Mouse (Mus musculus) midbrain, embryonic 10.5 days (tissue): Measurements from ENCODE around the gene Vps11. TPM values are rescaled to one million over a fixed set of nuclear protein-coding genes. Genes with fewer than 3 reads are reported as not detected.
A peak's percentile ranks its signal among the peaks of the same experiment; 100 is the strongest.
"Not testable (repeated sequence)": the region's sequence is repeated elsewhere in the genome, so short reads cannot be mapped to it uniquely, and the experiment has no call there.

Experiments used
- DNase-seq: peaks from one replicate; pipeline ENCODE4 v3.0.0-alpha.2; 2017; ENCODE audit warnings: low spot score
- H3K27ac ChIP-seq: fragments of 300-500 bp; sonication (generic); replicated peaks from 2 replicates; pipeline ENCODE4 v1.5.1; 2016; ENCODE audit warnings: mild to moderate bottlenecking
- H3K27me3 ChIP-seq: fragments of 300-500 bp; sonication (generic); 2 replicates; pipeline ENCODE4 v1.6.1; 2016; ENCODE audit warnings: low read depth, mild to moderate bottlenecking; ENCODE audit not compliant: poor library complexity, severe bottlenecking
- H3K36me3 ChIP-seq: fragments of 300-500 bp; sonication (generic); 2 replicates; pipeline ENCODE4 v1.6.1; 2016; ENCODE audit warnings: mild to moderate bottlenecking, moderate library complexity
- H3K4me1 ChIP-seq: fragments of 300-500 bp; sonication (generic); 2 replicates; pipeline ENCODE4 v1.6.1; 2016
- H3K4me3 ChIP-seq: fragments of 300-500 bp; sonication (generic); 2 replicates; pipeline ENCODE4 v1.5.1; 2016; ENCODE audit warnings: mild to moderate bottlenecking, moderate library complexity
- H3K9me3 ChIP-seq: fragments of 300-500 bp; sonication (generic); replicated peaks from 2 replicates; pipeline ENCODE4 v1.6.1; 2016; ENCODE audit warnings: mild to moderate bottlenecking
- WGBS: fragments of 180-500 bp; shearing (Covaris S2); methylation state at CpG from one replicate; pipeline ENCODE4 v1.1.7; 2016; 5-methylcytosine and 5-hydroxymethylcytosine counted together
- polyA plus RNA-seq: library from polyadenylated mRNA; unstranded; fragments of >200 nt; fragmentation: Nextera tagmentation; extraction: Ambion mirVana; gene quantifications from 2 replicates; pipeline ENCODE4 v1.2.1, GENCODE M21; 2016

The Vps11 gene
- polyA plus RNA-seq, 1 experiment from 2014 or later, result 33.6 TPM

DNA sequence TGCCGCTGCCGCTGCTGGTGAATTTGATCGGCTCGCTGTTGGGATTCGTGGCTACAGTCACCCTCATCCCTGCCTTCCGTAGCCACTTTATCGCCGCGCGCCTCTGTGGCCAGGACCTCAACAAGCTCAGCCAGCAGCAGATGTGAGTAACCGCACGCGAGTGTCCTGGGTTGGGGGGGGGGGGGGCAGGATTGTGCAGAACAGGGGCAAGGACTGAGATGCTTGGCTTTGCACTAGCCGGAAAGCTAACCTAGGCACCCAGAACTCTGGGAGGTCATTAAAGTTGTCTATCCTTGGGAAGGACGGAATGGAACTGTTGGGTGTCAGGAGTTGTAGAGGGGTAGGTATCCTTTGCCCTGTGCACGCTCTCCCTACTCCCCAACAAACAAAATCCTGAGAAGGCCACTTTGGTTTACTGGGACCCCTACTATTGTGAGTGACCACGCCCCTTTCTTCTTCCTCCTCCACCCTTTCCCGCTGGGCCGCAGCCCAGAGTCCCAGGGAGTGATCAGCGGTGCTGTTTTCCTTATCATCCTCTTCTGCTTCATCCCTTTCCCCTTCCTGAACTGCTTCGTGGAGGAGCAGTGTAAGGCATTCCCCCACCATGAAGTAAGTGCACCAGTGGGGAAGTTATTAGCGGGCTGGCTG is 34.3 kb downstream of the Vps11 start:
- Histone ChIP-seq H3K27ac (peak overlapping the region; percentile 96), H3K36me3 (peaks cover 45% of the 10 kb centered on the region), H3K27me3 (no peaks in the 10 kb centered on the region), H3K9me3 (no peaks in the 10 kb centered on the region), H3K4me3 (peak overlapping the region; percentile 78), H3K4me1 (peaks cover 24% of the 10 kb centered on the region)
- WGBS, result under 1% methylated on average over 22 of the region's 22 CpGs
- no peak for DNase-seq

DNA sequence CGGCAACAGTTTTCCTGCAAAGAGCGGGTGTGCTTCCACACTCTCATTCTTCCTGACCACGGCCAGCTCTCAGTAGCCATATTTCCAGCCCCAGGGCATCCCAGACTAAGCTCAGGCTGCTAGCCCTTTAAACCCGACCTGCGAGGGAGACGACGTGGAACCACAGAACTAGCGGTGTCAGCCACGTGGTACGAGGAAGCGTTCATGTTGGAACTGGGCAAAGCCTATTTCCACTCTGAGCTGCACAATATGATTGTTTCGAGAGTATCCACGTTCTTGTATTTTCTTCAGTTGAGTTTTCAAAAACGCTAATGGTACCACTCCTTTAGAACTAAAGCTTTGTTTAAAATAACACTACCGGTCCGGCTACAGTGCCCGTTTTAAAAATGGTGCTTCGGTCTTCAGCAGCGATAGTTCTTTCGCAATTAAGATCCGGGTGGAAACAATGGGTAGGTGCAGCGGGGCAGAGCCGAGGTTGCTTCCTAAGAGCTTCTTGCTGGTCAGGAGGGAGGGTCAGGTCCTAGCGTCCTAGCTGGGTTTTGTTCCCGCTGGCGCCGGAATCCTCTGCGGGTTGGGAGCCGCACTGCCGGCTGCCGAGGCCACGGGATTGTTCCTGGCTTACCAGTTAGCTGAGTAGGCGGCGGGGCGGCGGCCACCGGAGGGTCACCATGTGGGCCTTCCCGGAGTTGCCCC is 35.0 kb downstream of the Vps11 start:
- H3K4me1 ChIP-seq, result peaks cover 24% of the 10 kb centered on the region
- H3K9me3 ChIP-seq, result no peaks in the 10 kb centered on the region
- peaks cover 38% of the 10 kb centered on the region for H3K36me3 ChIP-seq
- peak overlapping the region; percentile 96 for H3K27ac ChIP-seq
- H3K27me3 ChIP-seq, result no peaks in the 10 kb centered on the region
- H3K4me3 ChIP-seq, result peak overlapping the region; percentile 78
- DNase-seq, result peak; percentile 80
- under 1% methylated on average over 38 of the region's 38 CpGs for WGBS

DNA sequence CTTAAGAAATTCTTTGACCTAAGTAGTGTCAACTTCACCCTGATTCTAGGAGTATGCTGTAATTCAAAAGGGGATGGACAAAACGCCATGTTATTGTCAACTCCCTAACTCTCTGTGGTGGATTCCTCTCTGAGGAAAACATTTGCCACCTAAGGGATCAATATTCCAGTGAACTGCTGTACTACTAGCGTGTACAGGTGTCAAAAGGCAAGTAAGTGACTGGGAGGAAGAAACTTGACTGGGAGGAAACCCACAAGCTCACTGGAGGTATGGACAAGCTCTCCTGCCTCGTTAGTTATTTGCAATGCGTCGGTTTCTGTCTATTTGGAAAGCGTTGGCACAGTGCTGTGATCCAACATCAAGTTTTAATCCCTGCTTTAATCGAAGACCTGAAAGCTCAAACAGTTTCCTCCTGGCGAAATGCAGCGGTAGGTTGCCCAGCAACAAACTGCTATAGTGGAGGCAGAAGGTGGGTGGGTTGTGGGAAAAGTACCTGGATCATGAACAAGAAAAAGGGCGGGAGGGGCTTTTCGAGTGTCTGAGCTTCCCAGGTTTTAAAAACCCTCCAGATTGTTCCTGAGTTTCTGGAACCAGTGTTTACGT is 35.6 kb downstream of the Vps11 start, which contains the start of gene Dpagt1:
Gene Dpagt1 (plus strand): TSS at position 252 of the 603 bp plus-strand sequence.
- Histone ChIP-seq H3K9me3 (no peaks in the 10 kb centered on the region), H3K4me1 (peaks cover 26% of the 10 kb centered on the region), H3K4me3 (peak within 1 kb of the TSS; percentile 78), H3K27me3 (no peaks in the 10 kb centered on the region), H3K27ac (peak within 1 kb of the TSS; percentile 96), H3K36me3 (peaks cover 31% of the 10 kb centered on the region)
- no peak for DNase-seq
- 8% methylated on average over 12 of the region's 12 CpGs for WGBS

DNA sequence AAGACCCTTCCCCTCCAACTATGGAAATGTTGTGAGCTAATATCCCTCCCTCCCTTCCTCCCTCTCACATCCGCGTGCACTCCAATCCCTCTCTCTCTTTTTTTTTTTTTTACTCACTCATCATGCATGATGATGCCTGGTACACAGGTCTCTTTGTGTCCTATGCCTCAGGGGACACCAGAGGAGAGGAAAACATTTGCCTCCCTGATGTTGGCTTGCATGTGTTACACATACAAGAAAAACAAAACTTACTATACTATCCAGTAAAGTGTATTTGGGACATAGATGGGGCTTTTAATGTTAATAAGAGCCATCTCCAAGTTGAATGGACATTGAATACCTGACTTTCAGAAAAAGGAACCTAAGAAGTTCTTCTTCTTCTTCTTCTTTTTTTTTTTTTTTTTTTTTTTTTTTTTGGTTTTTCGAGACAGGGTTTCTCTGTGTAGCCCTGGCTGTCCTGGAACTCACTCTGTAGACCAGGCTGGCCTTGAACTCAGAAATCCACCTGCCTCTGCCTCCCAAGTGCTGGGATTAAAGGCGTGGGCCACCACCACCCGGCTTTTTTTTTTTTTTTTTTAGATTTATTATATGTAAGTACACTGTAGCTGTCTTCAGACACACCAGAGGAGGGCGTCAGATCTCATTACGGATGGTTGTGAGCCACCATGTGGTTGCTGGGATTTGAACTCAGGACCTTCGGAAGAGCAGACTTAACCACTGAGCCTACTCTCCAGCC is 36.3 kb downstream of the Vps11 start:
- peak overlapping the region; percentile 96; the same call in 1 of the 2 replicates for H3K27ac ChIP-seq
- H3K27me3 ChIP-seq, DNase-seq, H3K9me3 ChIP-seq: not testable (repeated sequence)
- peaks cover 25% of the 10 kb centered on the region for H3K36me3 ChIP-seq
- peak overlapping the region; percentile 78; the same call in 1 of the 2 replicates for H3K4me3 ChIP-seq
- WGBS, result 73% methylated on average over 7 of the region's 8 CpGs
- H3K4me1 ChIP-seq, result peaks cover 32% of the 10 kb centered on the region

DNA sequence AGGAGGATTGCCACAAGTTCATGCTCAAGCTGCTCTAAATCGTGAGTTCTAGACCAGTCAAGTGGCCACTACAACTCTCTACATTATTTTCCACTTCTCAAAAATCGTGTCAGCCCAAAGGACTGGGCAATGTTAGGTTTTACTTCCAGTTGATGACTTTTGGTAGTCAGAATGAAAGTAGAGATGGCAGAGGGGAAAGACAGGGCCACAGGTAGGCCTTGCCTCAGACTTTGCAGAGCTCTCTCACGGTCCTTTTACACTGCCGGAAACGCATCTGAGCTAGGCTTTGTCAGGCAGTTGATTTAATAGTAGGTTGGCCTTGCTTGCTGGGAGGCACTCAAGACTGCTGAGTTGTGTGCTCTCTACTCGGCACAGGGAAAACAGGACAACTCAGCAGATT is 37.3 kb downstream of the Vps11 start:
- H3K36me3 ChIP-seq, result peaks cover 14% of the 10 kb centered on the region
- H3K4me1 ChIP-seq, result peaks cover 38% of the 10 kb centered on the region
- 85% methylated on average over 6 of the region's 6 CpGs for WGBS
- DNase-seq, result no peak
- no peaks in the 10 kb centered on the region for H3K9me3 ChIP-seq
- H3K27me3 ChIP-seq, result no peaks in the 10 kb centered on the region
- H3K27ac ChIP-seq, result 0 out of 2 replicates have a peak overlapping the region, but pooled peaks have one; percentile 13
- H3K4me3 ChIP-seq, result no peak overlapping the region

DNA sequence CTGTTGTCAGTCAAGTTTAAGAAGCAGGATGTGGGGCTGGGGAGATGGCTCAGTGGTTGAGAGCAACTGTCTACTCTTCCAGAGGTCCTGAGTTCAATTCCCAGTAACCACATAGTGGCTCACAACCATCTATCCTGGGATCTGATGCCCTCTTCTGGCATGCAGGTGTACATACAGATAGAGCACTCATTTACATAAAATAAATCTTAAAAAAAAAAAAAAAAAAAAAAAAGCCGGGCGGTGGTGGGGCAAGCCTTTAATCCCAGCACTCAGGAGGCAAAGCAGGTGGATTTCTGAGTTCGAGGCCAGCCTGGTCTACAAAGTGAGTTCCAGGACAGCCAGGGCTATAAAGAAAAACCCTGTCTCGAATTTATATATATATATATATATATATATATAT is 37.8 kb downstream of the Vps11 start:
- 85% methylated on average over 3 of the region's 4 CpGs for WGBS
- not testable (repeated sequence) for H3K27me3 ChIP-seq, H3K27ac ChIP-seq, H3K36me3 ChIP-seq, H3K4me3 ChIP-seq, H3K9me3 ChIP-seq, DNase-seq
- peaks cover 43% of the 10 kb centered on the region for H3K4me1 ChIP-seq

DNA sequence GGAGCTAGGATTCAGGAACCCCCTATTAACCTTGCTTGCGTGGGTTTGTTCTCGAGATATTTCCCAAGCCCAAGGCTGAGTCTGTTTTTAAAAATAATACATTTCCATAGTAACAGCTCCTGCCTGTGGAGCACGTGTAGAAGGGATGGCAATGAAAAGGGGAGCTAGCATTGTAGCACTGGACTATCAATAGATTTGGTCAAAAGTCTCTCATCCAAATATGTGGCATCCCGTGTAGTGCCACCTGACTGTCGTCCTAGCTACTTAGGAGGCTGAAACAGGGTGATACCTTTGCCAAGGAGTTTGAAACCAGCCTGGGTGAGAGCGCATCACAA is 40.7 kb downstream of the Vps11 start:
- H3K27me3 ChIP-seq, result peaks cover 10% of the 10 kb centered on the region; the same call in 1 of the 2 replicates
- peaks cover 45% of the 10 kb centered on the region for H3K4me1 ChIP-seq
- no peak for DNase-seq
- no peaks in the 10 kb centered on the region for H3K9me3 ChIP-seq
- H3K36me3 ChIP-seq, result peaks cover 19% of the 10 kb centered on the region
- peak overlapping the region; percentile 84 for H3K4me3 ChIP-seq
- peak overlapping the region; percentile 83 for H3K27ac ChIP-seq
- WGBS, result 26% methylated on average over 6 of the region's 6 CpGs

DNA sequence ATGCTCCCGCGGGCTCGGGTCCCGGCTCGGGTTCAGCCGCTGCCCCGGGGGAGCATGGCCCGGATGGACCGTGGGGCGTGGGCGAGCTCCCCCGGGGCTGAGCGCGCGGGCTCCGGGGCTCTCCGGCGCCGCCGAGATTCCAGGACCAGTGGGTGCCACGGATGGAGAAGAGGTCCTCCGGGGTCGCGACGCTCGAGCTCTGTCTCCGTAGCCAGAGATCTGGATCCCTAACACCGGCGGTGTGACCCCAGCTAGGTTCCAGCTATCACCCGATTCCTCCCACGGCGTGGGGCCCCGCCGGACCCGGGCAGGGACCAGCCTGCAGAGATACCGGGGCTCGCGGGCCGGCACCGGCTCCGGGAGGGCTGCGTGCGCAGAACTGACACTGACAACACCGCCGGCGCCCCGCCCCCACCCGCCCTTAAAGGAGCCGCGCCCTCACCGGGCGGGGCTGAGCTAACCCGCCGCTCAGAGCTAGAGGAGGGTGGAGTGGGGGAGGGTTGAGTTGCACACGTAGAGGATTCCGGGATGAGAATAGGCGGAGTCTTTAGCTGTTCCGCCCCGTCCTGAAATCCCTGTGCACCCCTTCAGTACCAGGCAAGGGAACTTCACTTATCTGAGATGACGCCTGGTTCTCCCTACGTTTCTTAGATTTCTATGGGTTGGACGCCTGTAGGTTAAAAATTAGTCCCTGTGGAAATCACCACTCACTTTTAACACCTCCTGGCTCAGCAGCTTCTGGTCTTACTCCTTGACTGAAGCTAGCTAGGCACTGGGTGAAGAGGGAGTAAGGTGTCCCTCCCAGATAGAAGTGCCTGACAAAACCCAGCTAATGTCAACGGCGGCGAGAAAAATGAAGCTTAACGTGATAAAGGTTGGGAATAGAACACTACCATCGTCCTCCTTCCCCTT is 41.3 kb downstream of the Vps11 start, which contains the start of gene C2cd2l:
Gene C2cd2l (minus strand): TSS at position 399 of the 912 bp plus-strand sequence.
- peaks cover 25% of the 10 kb centered on the region for H3K36me3 ChIP-seq
- H3K4me1 ChIP-seq, result peaks cover 43% of the 10 kb centered on the region
- under 1% methylated on average over 67 of the region's 67 CpGs for WGBS
- H3K27ac ChIP-seq, result peak within 1 kb of the TSS; percentile 83
- peaks cover 10% of the 10 kb centered on the region; the same call in 1 of the 2 replicates for H3K27me3 ChIP-seq
- peak within 1 kb of the TSS; percentile 84 for H3K4me3 ChIP-seq
- H3K9me3 ChIP-seq, result no peaks in the 10 kb centered on the region
- peak; percentile 93 for DNase-seq

DNA sequence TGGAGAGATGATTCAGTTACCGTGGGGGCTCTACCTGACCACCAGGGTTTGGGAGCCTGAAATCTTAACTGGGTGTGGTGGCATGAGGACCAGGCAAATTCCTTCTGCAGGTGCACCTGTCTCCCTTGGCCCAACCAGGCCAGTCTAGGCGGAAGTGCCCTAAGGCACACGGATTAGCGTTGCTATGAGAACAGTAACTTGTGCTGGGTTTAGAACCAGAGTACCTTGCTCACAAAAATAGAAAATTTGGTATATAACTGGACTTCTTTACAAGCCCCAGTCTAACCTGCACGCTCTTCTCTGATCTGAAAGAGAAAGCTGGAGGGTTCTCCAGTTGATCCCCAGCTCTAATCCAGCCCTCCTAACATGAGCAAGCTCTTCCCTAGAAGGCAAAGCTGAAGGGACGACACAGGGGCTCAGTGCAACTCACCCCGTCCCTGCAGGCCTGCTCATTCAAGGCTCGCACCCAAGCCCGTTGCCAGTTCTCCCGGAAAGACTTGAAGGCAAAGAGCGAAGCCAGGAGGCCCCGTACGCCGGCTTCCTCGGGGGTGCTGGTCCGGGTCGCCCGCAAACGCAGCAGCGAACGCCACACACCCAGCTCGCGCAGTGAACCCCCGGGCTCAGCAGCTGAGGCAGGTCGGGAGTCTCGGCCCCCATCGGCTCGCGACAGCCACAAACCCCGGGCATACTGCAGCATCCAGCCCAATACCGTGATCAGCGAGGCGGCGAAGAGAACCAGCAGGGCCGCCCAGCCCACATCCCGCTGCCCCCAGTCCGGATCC is 42.2 kb downstream of the Vps11 start:
- H3K4me1 ChIP-seq, result peaks cover 39% of the 10 kb centered on the region
- H3K9me3 ChIP-seq, result no peaks in the 10 kb centered on the region
- peak overlapping the region; percentile 83 for H3K27ac ChIP-seq
- peak overlapping the region; percentile 84 for H3K4me3 ChIP-seq
- H3K36me3 ChIP-seq, result peaks cover 34% of the 10 kb centered on the region
- H3K27me3 ChIP-seq, result peaks cover 10% of the 10 kb centered on the region; the same call in 1 of the 2 replicates
- peak; percentile 60 for DNase-seq
- WGBS, result 2% methylated on average over 37 of the region's 37 CpGs

DNA sequence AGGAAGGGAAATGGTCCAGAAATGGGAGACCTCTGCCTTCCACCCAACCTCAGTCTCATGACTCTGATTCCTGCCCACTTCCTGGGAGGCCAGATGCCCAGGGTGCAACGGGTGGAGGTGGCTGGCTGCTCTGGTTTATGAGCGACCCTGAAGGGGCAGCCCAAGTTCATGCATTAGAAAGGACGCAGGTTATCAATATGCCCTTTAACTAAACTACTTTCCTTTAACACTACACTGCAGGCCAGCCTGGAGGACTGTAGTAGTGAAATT is 42.7 kb downstream of the Vps11 start:
- 30% methylated on average over 3 of the region's 3 CpGs for WGBS
- H3K27ac ChIP-seq, result no peak overlapping the region

DNA sequence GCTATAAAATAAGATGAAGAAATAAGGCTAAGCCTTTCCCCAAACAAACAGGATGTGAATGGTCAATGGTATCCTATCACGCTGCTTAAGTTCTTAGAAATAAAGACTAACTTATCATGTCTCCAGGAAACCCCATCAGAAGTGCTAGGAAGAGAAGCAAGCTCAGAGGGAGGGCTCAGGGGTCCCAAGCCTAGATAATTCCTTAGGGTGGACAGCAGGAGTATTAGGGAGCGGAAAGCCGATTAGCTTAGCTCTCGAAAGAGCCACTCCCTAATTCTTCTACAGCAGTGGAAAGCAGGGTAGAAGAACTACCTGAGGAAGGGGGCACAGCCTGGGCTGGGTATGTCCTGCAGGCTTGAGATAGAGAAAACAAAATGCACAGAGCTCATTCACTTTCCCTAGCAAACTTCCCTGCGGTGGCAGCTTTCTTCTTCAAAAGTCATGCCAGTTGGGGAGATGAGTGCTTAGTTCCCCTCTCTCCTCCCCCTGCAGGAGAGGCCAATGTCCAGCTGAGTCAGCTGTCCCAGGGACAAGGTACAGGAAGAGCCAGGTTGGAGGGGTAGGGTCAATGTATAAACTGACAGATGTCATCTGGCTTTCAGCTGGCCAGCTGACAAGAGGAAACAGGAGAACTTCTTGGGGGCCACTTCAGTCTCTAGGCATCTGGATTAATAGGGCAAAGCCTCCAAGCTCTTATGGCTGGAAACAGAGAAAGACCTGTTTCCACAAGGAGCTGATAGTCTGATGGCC is 43.2 kb downstream of the Vps11 start:
- Histone ChIP-seq H3K4me1 (peaks cover 45% of the 10 kb centered on the region), H3K4me3 (peak overlapping the region; percentile 84), H3K27me3 (peaks cover 18% of the 10 kb centered on the region; the same call in 1 of the 2 replicates), H3K9me3 (no peaks in the 10 kb centered on the region), H3K36me3 (peaks cover 44% of the 10 kb centered on the region), H3K27ac (no peak overlapping the region)
- DNase-seq, result no peak
- 32% methylated on average over 5 of the region's 5 CpGs for WGBS

More for the DNA sequence above, 42.7 kb downstream of the Vps11 start:
- peaks cover 13% of the 10 kb centered on the region; the same call in 1 of the 2 replicates for H3K27me3 ChIP-seq
- DNase-seq, result no peak
- peaks cover 44% of the 10 kb centered on the region for H3K4me1 ChIP-seq
- peak overlapping the region; percentile 84 for H3K4me3 ChIP-seq
- peaks cover 39% of the 10 kb centered on the region for H3K36me3 ChIP-seq
- no peaks in the 10 kb centered on the region for H3K9me3 ChIP-seq
